Mouse (Mus musculus) macrophage (primary cell): Measurements from ENCODE around the gene Cdk19. TPM values are rescaled to one million over a fixed set of nuclear protein-coding genes. Genes with fewer than 3 reads are reported as not detected.

Experiments
- H3K27ac ChIP-seq: fragments of 350-480 bp; formaldehyde crosslinking; 2 replicates; pipeline ENCODE4 v1.9.0; 2021
- H3K36me3 ChIP-seq: fragments of 350-480 bp; formaldehyde crosslinking; 2 replicates; pipeline ENCODE4 v1.9.0; 2021; ENCODE audit errors: inconsistent target
- H3K4me3 ChIP-seq: fragments of 350-480 bp; formaldehyde crosslinking; 2 replicates; pipeline ENCODE4 v1.9.0; 2021; ENCODE audit errors: inconsistent target
- H3K79me2 ChIP-seq: fragments of 350-480 bp; formaldehyde crosslinking; 2 replicates; pipeline ENCODE4 v1.9.0; 2021; ENCODE audit errors: inconsistent target
- WGBS: methylation state at CpG from one replicate; pipeline ENCODE4 v1.1.7; 2026; ENCODE audit warnings: inconsistent platforms; ENCODE audit not compliant: missing documents; 5-methylcytosine and 5-hydroxymethylcytosine counted together
- polyA plus RNA-seq: library from polyadenylated mRNA; stranded (reverse); fragments of 250-400 nt; gene quantifications from 3 replicates; pipeline ENCODE4 v1.2.4, GENCODE M21; 2018; ENCODE audit warnings: inconsistent platforms

The Cdk19 gene
- polyA plus RNA-seq, 1 experiment from 2014 or later: 14.5 TPM

GRCm38 (mm10) chr10:40482285-40482684 lies 142.9 kb downstream of the Cdk19 start:
- no peak overlapping the region for H3K27ac ChIP-seq
- whole genome bisulfite sequencing: 93% methylated on average over 6 of the region's 6 CpGs

GRCm38 (mm10) chr10:40489086-40489796 lies 149.9 kb downstream of the Cdk19 start:
- 16% methylated on average over 6 of the region's 6 CpGs for WGBS
- Histone ChIP-seq H3K4me3 (peak overlapping the region; percentile 28), H3K79me2 (no peaks in the 10 kb centered on the region), H3K36me3 (no peaks in the 10 kb centered on the region), H3K27ac (peak overlapping the region; percentile 41)

More at GRCm38 (mm10) chr10:40482285-40482684, 142.9 kb downstream of the Cdk19 start:
- no peaks in the 10 kb centered on the region for H3K79me2 ChIP-seq
- H3K4me3 ChIP-seq: no peak overlapping the region
- no peaks in the 10 kb centered on the region for H3K36me3 ChIP-seq

GRCm38 (mm10) chr10:40491131-40491530 lies 151.8 kb downstream of the Cdk19 start:
- Histone ChIP-seq H3K79me2 (no peaks in the 10 kb centered on the region), H3K4me3 (no peak overlapping the region), H3K27ac (no peak overlapping the region), H3K36me3 (no peaks in the 10 kb centered on the region)
- WGBS: 97% methylated on average over 7 of the region's 7 CpGs

- WGBS: 94% methylated on average over 10 of the region's 10 CpGs
- Histone ChIP-seq H3K36me3 (no peaks in the 10 kb centered on the region), H3K4me3 (no peak overlapping the region), H3K27ac (no peak overlapping the region), H3K79me2 (no peaks in the 10 kb centered on the region)
Measured at GRCm38 (mm10) chr10:40491748-40492147, 152.4 kb downstream of the Cdk19 start.

DNA sequence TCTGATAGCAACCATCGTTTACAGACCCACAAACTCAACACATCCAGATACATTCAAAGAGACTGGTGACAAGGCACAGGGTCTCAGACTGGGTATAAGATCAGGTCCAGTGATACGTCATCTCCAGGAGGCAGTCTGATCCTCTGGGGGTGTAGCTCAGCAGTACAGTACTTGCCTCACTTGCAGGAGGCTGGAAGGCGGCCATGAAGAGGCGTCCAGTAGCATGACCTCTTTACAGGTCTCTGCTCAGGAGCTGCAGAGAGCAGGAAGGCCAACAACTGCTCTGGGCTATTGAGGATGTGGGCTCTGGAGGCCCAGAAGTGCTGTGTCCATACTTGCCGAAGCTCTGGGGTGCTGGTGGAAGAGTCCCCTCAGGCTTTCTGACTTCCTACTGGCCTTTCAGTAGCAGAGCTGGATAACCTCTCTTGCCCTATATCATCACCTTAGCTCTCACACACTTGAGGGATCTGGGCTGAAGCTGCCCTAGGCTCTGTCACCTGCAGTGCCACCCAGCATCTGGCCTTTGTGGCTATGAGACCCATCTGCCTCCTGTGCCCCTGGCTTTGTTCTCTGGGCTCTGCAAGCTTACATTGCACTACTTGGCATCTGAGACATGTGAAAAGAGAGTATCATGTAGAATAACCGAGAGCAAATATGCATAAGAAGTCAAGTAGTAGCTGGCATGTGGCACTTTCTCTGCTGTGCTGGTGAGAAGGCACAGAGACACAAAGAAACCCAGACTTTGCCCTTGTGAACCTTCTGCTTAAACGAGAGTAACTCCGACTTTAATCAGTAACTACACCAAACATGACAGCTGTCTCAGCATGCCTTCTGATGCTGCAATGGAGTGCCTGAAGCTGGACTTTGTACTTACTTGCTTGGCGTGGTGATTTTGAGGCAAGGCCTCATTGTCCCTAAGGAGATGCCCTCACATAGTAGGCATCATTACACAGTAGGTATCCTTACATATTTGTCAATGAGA lies 155.1 kb downstream of the Cdk19 start:
- Histone ChIP-seq H3K27ac (no peak overlapping the region), H3K36me3 (no peaks in the 10 kb centered on the region), H3K79me2 (no peaks in the 10 kb centered on the region), H3K4me3 (no peak overlapping the region)
- WGBS: 92% methylated on average over 9 of the region's 9 CpGs

- H3K36me3 ChIP-seq: no peaks in the 10 kb centered on the region
- H3K79me2 ChIP-seq: no peaks in the 10 kb centered on the region
- WGBS: 24% methylated on average over 9 of the region's 9 CpGs
- no peak overlapping the region for H3K4me3 ChIP-seq
- no peak overlapping the region for H3K27ac ChIP-seq
Measured at GRCm38 (mm10) chr10:40497301-40498041, 158.1 kb downstream of the Cdk19 start.

DNA sequence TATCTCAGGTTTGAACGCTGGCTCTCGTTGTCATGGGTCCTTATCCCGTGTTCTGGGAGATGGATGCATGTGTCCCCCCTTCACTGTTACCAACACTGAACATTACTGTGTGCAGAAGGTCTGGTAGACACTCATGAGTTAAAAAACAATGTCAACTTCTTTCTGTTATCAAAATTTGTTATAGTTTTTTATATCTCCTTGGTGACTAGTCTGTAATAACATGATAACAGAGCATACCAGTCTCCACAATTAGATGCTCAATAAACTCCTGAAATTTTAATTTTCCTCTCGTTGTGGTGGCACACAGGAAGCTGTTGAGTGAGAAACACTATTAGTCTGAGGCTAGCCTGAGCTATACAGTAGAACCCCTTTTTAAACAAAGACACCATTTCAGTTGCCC lies 159.1 kb downstream of the Cdk19 start:
- WGBS: 82% methylated on average over 3 of the region's 4 CpGs
- H3K36me3 ChIP-seq: no peaks in the 10 kb centered on the region
- no peak overlapping the region for H3K27ac ChIP-seq
- no peaks in the 10 kb centered on the region for H3K79me2 ChIP-seq
- H3K4me3 ChIP-seq: no peak overlapping the region

- Histone ChIP-seq H3K4me3 (peak overlapping the region; percentile 13; the same call in 1 of the 2 replicates), H3K36me3 (no peaks in the 10 kb centered on the region), H3K27ac (peak overlapping the region; percentile 90), H3K79me2 (no peaks in the 10 kb centered on the region)
- 5% methylated on average over 18 of the region's 18 CpGs for WGBS
Measured at GRCm38 (mm10) chr10:40499314-40500252, 160.2 kb downstream of the Cdk19 start.

DNA sequence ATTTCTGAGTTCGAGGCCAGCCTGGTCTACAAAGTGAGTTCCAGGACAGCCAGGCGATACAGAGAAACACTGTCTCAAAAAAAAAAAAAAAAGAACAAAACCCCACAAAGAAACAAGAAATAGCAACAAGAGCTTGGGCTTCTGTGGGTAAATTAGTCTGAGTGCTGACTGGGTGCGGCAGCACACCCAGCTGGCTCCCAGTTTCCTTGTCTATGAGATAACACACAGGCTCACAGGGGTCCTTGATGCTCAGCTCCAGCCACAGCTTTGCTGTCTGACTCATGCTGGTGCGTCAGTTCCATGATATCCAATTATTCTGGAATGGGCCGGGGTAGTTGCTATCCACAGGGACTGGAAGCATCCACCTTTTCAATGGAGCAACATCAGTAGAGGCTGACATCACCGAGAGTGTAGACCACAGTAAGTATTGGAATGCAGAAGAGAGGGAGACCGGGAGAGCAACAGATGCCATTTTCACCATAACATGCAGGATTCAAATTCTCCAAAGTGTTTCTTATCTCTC lies 161.4 kb downstream of the Cdk19 start:
- no peaks in the 10 kb centered on the region for H3K36me3 ChIP-seq
- WGBS: 85% methylated on average over 7 of the region's 7 CpGs
- H3K79me2 ChIP-seq: no peaks in the 10 kb centered on the region
- H3K4me3 ChIP-seq: no peak overlapping the region
- no peak overlapping the region for H3K27ac ChIP-seq

GRCm38 (mm10) chr10:40502734-40503133 lies 163.4 kb downstream of the Cdk19 start:
- Histone ChIP-seq H3K79me2 (no peaks in the 10 kb centered on the region), H3K36me3 (no peaks in the 10 kb centered on the region), H3K4me3 (no peak overlapping the region), H3K27ac (no peak overlapping the region)
- WGBS: 90% methylated on average over 1 of the region's 3 CpGs

GRCm38 (mm10) chr10:40510356-40510755 lies 171.0 kb downstream of the Cdk19 start:
- no peak overlapping the region for H3K27ac ChIP-seq
- no peaks in the 10 kb centered on the region for H3K79me2 ChIP-seq
- H3K36me3 ChIP-seq: no peaks in the 10 kb centered on the region
- no peak overlapping the region for H3K4me3 ChIP-seq
- WGBS: 96% methylated on average over 5 of the region's 5 CpGs

DNA sequence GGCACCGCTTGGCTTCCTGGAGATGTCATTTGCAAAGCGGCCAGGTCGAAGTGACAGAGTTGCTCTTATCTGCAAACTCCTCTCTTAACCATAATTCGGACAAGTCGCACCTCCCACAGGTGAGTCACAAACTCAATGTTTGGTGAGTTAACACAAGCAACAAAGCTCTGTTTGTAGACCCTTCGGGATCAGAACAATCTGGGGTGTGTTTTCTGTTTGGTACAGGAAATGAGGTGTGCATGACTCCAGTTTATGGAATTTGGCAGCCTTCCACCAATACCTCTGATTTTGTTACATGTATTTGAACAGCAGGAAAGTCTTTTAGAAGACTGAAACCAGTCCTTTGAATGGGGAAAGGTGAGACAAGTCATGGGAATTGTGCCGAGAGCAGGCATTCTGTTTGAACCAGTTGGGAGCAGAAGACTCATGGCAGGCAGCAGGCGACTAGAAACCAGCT lies 171.9 kb downstream of the Cdk19 start:
- no peak overlapping the region for H3K27ac ChIP-seq

GRCm38 (mm10) chr10:40512185-40512584 lies 172.8 kb downstream of the Cdk19 start:
- H3K4me3 ChIP-seq: no peak overlapping the region
- no peak overlapping the region for H3K27ac ChIP-seq
- H3K36me3 ChIP-seq: no peaks in the 10 kb centered on the region
- H3K79me2 ChIP-seq: no peaks in the 10 kb centered on the region
- WGBS: 82% methylated on average over 6 of the region's 6 CpGs

More for the DNA sequence above, 171.9 kb downstream of the Cdk19 start:
- no peaks in the 10 kb centered on the region for H3K36me3 ChIP-seq
- no peak overlapping the region for H3K4me3 ChIP-seq
- no peaks in the 10 kb centered on the region for H3K79me2 ChIP-seq
- WGBS: 90% methylated on average over 8 of the region's 8 CpGs
